Mouse (Mus musculus) MEL (cell line): ENCODE measurements at regions not wholly inside any gene's neighbourhood (a gene's known extent, or its start where the extent isn't known, plus 50 kb on each side); places are given as distances from the start of the nearest gene placed in this dataset.

Source experiments
- DNase-seq: peaks from one replicate; pipeline ENCODE4 v3.0.0; 2011; ENCODE audit warnings: low read depth, low spot score
- H3K27ac ChIP-seq: 2 replicates; pipeline ENCODE4 v1.5.1; 2012; ENCODE audit warnings: low read depth, mild to moderate bottlenecking, control low read depth, low read length, moderate library complexity; ENCODE audit not compliant: control insufficient read depth
- H3K27me3 ChIP-seq, 2 experiments: fragments of 150-350 bp in 1 of 2; sonication (generic) in 1 of 2; 2 replicates each; pipeline ENCODE4 v1.6.1; 2012; ENCODE audit warnings: low read length in 2 of 2, mild to moderate bottlenecking in 2 of 2, improper control_type of control experiment in 1 of 2, moderate library complexity in 1 of 2; ENCODE audit not compliant: insufficient read depth in 2 of 2, control insufficient read depth in 1 of 2
- H3K36me3 ChIP-seq, 2 experiments: 2 replicates each; pipeline ENCODE4 v1.6.1; 2012 to 2014; ENCODE audit warnings: low read length in 2 of 2, improper control_type of control experiment in 1 of 2, inconsistent platforms in 1 of 2, mild to moderate bottlenecking in 1 of 2; ENCODE audit not compliant: insufficient read depth in 2 of 2, control insufficient read depth in 1 of 2
- H3K4me1 ChIP-seq, 2 experiments: fragments of 150-350 bp in 1 of 2; sonication (generic) in 1 of 2; 2 replicates each; pipeline ENCODE4 v1.6.1; 2012; ENCODE audit warnings: low read length in 2 of 2, improper control_type of control experiment in 1 of 2, mild to moderate bottlenecking in 1 of 2; ENCODE audit not compliant: insufficient read depth in 2 of 2, control insufficient read depth in 1 of 2
- H3K4me3 ChIP-seq, 2 experiments: fragments of 150-350 bp in 1 of 2; sonication (generic) in 1 of 2; 2 replicates each; pipeline ENCODE4 v1.5.1; 2012; ENCODE audit warnings: low read depth in 2 of 2, low read length in 2 of 2, mild to moderate bottlenecking in 2 of 2, moderate library complexity in 2 of 2, control low read depth in 1 of 2, improper control_type of control experiment in 1 of 2; ENCODE audit not compliant: control insufficient read depth in 1 of 2, insufficient read depth in 1 of 2
- H3K79me2 ChIP-seq: 2 replicates; pipeline ENCODE4 v1.6.1; 2012; ENCODE audit warnings: mild to moderate bottlenecking, low read length, moderate library complexity; ENCODE audit not compliant: control insufficient read depth, poor library complexity, insufficient read depth
- H3K9ac ChIP-seq: 2 replicates; pipeline ENCODE4 v1.6.1; 2012; ENCODE audit warnings: low read depth, mild to moderate bottlenecking, control low read depth, low read length, moderate library complexity; ENCODE audit not compliant: control insufficient read depth, poor library complexity, severe bottlenecking
- H3K9me3 ChIP-seq: fragments of 150-350 bp; sonication (generic); replicated peaks from 2 replicates; pipeline ENCODE4 v1.6.1; 2012; ENCODE audit warnings: mild to moderate bottlenecking, low read length, improper control_type of control experiment, moderate library complexity; ENCODE audit not compliant: insufficient read depth
- CTCF ChIP-seq, 3 experiments: IDR thresholded peaks in 2 of 3; conservative IDR thresholded peaks in 1 of 3; 2 replicates each; pipeline ENCODE4 v1.5.1; 2011 to 2012; ENCODE audit warnings: low read length in 3 of 3, low read depth in 2 of 3, mild to moderate bottlenecking in 2 of 3, improper control_type of control experiment in 1 of 3, inconsistent platforms in 1 of 3, mixed read lengths in 1 of 3, moderate library complexity in 1 of 3; ENCODE audit not compliant: control insufficient read depth in 1 of 3, insufficient read depth in 1 of 3, poor library complexity in 1 of 3, severe bottlenecking in 1 of 3
- E2F4 ChIP-seq: IDR thresholded peaks from 2 replicates; pipeline ENCODE4 v1.6.1; 2011; ENCODE audit warnings: low read depth, low read length, improper control_type of control experiment, borderline replicate concordance
- ELF1 ChIP-seq: IDR thresholded peaks from 2 replicates; pipeline ENCODE4 v1.6.1; 2014; ENCODE audit warnings: low read depth, mild to moderate bottlenecking, inconsistent platforms, low read length, improper control_type of control experiment, moderate library complexity
- GABPA ChIP-seq: IDR thresholded peaks from 2 replicates; pipeline ENCODE4 v1.6.1; 2012; ENCODE audit warnings: low read depth, mild to moderate bottlenecking, inconsistent platforms, low read length, improper control_type of control experiment, moderate library complexity
- GATA1 ChIP-seq: IDR thresholded peaks from 2 replicates; pipeline ENCODE4 v1.6.1; 2011; ENCODE audit warnings: low read depth, low read length, improper control_type of control experiment
- MAZ ChIP-seq: IDR thresholded peaks from 2 replicates; pipeline ENCODE4 v1.6.1; 2012; ENCODE audit warnings: low read depth, mild to moderate bottlenecking, inconsistent platforms, low read length, improper control_type of control experiment
- POLR2AphosphoS2 ChIP-seq: IDR thresholded peaks from 2 replicates; pipeline ENCODE4 v1.6.1; 2011; ENCODE audit warnings: low read length, improper control_type of control experiment
- RAD21 ChIP-seq: IDR thresholded peaks from 2 replicates; pipeline ENCODE4 v1.6.1; 2011; ENCODE audit warnings: mild to moderate bottlenecking, low read depth, low read length, improper control_type of control experiment
- RCOR1 ChIP-seq: IDR thresholded peaks from 2 replicates; pipeline ENCODE4 v1.6.1; 2012; ENCODE audit warnings: low read depth, mild to moderate bottlenecking, inconsistent platforms, low read length, improper control_type of control experiment
- SIN3A ChIP-seq: IDR thresholded peaks from 2 replicates; pipeline ENCODE4 v1.6.1; 2012; ENCODE audit warnings: low read length, improper control_type of control experiment, inconsistent platforms
- SMC3 ChIP-seq: IDR thresholded peaks from 2 replicates; pipeline ENCODE4 v1.6.1; 2011; ENCODE audit warnings: low read depth, low read length, improper control_type of control experiment
- TAL1 ChIP-seq: IDR thresholded peaks from 2 replicates; pipeline ENCODE4 v1.6.1; 2012; ENCODE audit warnings: mild to moderate bottlenecking, inconsistent platforms, low read length, moderate library complexity, mixed read lengths
- ZC3H11A ChIP-seq: IDR thresholded peaks from 2 replicates; pipeline ENCODE4 v1.6.1; 2012; ENCODE audit warnings: low read depth, mild to moderate bottlenecking, inconsistent platforms, low read length, improper control_type of control experiment
- ZMIZ1 ChIP-seq: IDR thresholded peaks from 2 replicates; pipeline ENCODE4 v1.6.1; 2012; ENCODE audit warnings: low read depth, mild to moderate bottlenecking, inconsistent platforms, low read length, improper control_type of control experiment, moderate library complexity

DNA sequence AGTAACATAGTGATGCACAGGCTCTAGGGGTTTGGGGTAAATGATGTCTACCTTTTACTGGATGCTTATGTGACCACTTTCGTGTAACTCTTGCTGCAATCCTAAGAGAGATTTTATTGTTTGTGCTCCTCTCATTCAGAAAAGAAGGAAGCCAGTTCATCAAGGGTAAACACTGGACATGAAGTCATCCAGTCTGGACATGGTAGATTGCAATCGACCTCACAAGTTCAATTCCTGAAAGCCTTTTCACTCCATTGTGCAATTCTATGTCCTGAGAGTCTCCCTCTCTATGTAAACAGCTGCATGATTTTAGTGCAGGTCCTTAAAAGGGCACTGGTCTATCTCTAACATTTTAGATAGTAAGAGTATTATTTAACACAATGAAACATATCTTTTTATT lies 73.5 kb upstream of the Gm16223 start:
- DNase-seq: no peak
- Histone ChIP-seq H3K4me1 (no peaks in the 10 kb centered on the region), H3K9me3 (no peaks in the 10 kb centered on the region)
- TF ChIP-seq ELF1: no peak
- no peak for TF ChIP-seq POLR2AphosphoS2
- TF ChIP-seq SIN3A: no peak
- TF ChIP-seq ZC3H11A: no peak
- no peak for TF ChIP-seq TAL1
- TF ChIP-seq ZMIZ1: no peak
- TF ChIP-seq, all 39 proteins: peak for 0
- no peaks in the 10 kb centered on the region for H3K36me3 ChIP-seq
- no peaks in the 10 kb centered on the region for H3K27me3 ChIP-seq
- H3K79me2 ChIP-seq: no peaks in the 10 kb centered on the region
- H3K4me3 ChIP-seq: no peak overlapping the region
- H3K9ac ChIP-seq: no peak overlapping the region
- no peak overlapping the region for H3K27ac ChIP-seq

- Histone ChIP-seq H3K9me3 (no peaks in the 10 kb centered on the region), H3K36me3 (no peaks in the 10 kb centered on the region), H3K4me1 (no peaks in the 10 kb centered on the region), H3K9ac (no peak overlapping the region), H3K4me3 (no peak overlapping the region), H3K79me2 (no peaks in the 10 kb centered on the region), H3K27me3 (no peaks in the 10 kb centered on the region; a peak in 2 of 4 replicates), H3K27ac (no peak overlapping the region)
- DNase-seq: no peak
- TF ChIP-seq MAZ: no peak
- TF ChIP-seq RCOR1: no peak
- no peak for TF ChIP-seq GABPA
- TF ChIP-seq, all 39 proteins: peak for 0
These were observed 84.2 kb upstream of the Gm16223 start for GRCm38 (mm10) chr5:41983556-41983955.

- TF ChIP-seq CTCF (IDR thresholded peaks at IDR 0.05 in 2 of 3, conservative IDR thresholded peaks at IDR 0.05 in 1 of 3; ENCODE audit: control insufficient read depth in 1 of 3, insufficient read depth in 1 of 3, low read depth in 2 of 3, low read length in 3 of 3, poor library complexity in 1 of 3, severe bottlenecking in 1 of 3) (peak; percentile 38 to 49 (median 46)), TAL1 (no peak), SMC3 (peak; percentile 56), RAD21 (peak; percentile 26), GATA1 (no peak), E2F4 (no peak), ZC3H11A (no peak)
- no peaks in the 10 kb centered on the region for H3K79me2 ChIP-seq
- no peaks in the 10 kb centered on the region for H3K4me1 ChIP-seq
- no peak overlapping the region for H3K9ac ChIP-seq
- H3K36me3 ChIP-seq: no peaks in the 10 kb centered on the region
- DNase-seq: peak; percentile 20
- H3K9me3 ChIP-seq: no peaks in the 10 kb centered on the region
- no peak overlapping the region for H3K27ac ChIP-seq
- H3K27me3 ChIP-seq: no peaks in the 10 kb centered on the region
- no peak overlapping the region for H3K4me3 ChIP-seq
These were observed 92.2 kb upstream of the Gm16223 start for GRCm38 (mm10) chr5:41975535-41975934.
